Mouse (Mus musculus) erythroblast, adult 5-6 weeks (primary cell): ENCODE measurements around the gene Insl3. TPM values are rescaled to one million over a fixed set of nuclear protein-coding genes. Genes with fewer than 3 reads are reported as not detected.
A peak's percentile ranks its signal among the peaks of the same experiment; 100 is the strongest.

Experiments used
- ATAC-seq: replicated peaks from 2 replicates; pipeline ENCODE4 v1.8.0; 2016; ENCODE audit warnings: moderate number of reproducible peaks, mild to moderate bottlenecking, moderate TSS enrichment, inconsistent platforms; ENCODE audit not compliant: poor library complexity, low FRiP score, severe bottlenecking
- total RNA-seq, 2 experiments: library from RNA; stranded (forward) in 1 of 2; stranded (reverse) in 1 of 2; fragments of 150-400 nt in 1 of 2; fragments of 200-764, 138-1000 nt in 1 of 2; gene quantifications; 2 replicates each; pipeline versions ENCODE4 v1.2.3 to v1.2.4; 2015 to 2017; ENCODE audit warnings: low replicate concordance in 2 of 2

Gene Insl3
- total RNA-seq (2015; ENCODE audit: low replicate concordance) (8.5 TPM in 1 of 2 replicates, not detected in the other), total RNA-seq (2017; ENCODE audit: low replicate concordance) (not detected in 2 replicates)

DNA sequence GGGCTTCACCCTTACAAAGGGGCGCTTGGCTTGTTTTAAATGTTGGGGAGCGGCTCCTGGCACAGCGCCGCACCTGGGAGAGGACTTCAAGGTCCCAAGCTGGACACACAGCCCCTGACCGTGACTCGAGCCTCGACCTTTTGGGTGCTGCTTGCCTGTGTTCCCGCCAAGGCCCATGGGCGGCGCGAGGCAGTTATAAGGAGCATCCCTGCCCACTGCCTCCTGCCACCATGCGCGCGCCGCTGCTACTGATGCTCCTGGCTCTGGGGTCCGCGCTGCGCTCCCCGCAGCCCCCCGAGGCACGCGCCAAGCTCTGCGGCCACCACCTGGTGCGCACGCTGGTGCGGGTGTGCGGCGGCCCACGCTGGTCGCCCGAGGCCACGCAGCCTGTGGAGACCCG is at the start of gene Insl3:
TSS of gene Insl3 (plus strand) at position 187 of the 400 bp plus-strand sequence.
- ATAC-seq = no peak

DNA sequence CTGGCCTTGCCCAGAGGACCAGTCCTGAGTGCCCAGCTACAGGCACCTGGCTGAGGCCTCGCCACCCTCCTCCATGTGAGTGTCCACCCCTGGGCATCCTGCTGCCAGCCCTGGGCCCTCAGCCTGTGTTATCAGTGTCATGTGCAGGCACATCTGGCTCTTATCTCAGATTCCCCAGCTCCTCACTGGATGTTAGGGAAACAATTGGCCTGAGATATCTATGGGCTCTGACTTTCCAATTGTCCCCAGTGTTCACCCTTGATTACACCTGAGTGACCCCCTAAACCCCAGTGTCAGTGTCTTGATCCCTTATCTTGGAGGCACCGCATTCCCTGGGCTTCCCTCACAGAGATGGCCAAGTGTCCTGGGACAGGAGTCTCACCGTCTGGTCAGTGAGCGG is 49.7 kb upstream of the Insl3 start:
- ATAC-seq = no peak

DNA sequence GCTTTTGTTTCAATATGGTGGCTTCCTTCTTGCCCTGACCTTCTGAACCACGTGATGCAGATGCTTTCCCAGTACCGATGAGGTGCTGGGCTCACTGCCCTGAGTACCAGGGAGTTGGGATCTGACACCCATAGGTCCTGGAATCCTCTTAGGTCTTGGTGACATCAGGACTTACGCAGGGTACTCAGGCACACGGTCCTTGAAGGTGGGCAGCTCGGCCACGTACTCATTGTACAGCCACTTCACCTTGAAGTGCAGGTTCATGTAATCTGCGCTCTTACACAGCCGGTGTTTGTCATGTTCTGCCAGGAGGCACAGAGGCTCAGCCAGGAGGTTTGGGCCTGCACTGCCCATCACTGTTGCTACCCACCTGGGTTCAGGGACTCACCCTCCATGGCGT is 43.5 kb upstream of the Insl3 start:
- ATAC-seq = no peak

DNA sequence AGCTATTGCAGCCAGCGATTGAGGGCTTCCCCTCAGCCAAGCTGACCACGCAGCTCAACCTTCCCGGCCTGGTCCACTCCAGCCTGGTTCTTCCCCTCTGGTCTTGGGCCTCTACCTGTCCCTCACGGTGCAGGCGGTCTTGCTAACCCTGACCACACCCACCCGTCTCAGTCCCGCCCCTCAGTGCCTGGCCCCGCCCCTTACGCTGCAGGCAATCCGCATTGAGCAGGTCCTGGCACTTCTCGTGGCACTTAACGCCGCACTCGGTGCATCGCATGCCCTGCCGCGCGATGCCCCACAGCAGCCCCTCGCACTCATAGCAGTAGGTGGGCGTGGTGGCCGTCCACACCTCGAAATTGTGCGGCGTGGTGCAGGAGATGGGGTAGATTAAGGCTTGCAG is 34.4 kb upstream of the Insl3 start:
- ATAC-seq = peak; percentile 33; the same call in 1 of the 2 replicates

DNA sequence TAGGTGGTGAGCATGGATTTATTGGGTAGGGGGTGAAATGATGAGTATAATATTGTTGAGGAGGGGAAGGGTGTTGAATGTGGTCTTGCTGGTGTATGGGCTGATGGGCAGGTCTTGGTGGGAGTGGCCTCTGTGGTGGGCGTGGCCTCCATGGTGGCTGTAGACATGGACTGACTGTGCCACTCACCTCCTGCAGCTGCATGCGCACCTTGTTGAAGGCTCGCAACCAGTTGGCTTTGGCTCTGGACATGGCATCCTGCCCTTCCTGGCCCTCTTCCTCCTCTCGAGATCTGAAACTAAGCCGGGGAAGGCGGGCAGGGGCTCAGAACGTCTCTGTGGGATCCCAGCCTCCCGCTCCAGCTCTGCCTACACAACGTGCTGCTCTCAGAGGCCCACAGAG is 31.2 kb upstream of the Insl3 start:
- 0 out of 2 replicates have a peak, but pooled peaks have one; percentile 31 for ATAC-seq

DNA sequence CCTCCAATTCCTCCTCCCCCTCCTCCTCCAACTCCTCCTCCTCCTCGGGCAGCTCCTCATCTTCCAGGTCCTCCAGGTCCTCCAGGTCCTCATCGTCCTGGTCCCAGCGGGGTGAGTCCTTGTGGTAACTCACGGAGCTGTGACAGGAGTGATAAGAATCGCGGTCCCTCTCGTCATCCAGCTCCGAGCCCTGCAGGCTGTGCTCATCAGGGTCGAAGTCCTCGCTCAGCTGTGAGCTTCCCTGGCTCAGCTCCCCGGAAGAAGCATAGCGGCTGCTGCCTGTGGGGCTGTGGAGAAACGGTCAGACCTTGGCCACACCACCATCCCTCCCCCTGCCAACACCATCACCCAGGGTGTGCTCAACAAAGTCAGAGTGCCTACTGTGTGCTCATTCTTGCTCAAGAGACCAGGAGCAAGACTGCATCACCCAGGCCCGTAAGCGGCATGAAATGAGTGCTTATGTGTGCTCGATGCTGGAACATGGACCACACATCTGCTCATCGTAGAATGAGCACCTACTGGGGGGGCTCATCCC is 30.4 kb upstream of the Insl3 start:
- ATAC-seq = no peak

DNA sequence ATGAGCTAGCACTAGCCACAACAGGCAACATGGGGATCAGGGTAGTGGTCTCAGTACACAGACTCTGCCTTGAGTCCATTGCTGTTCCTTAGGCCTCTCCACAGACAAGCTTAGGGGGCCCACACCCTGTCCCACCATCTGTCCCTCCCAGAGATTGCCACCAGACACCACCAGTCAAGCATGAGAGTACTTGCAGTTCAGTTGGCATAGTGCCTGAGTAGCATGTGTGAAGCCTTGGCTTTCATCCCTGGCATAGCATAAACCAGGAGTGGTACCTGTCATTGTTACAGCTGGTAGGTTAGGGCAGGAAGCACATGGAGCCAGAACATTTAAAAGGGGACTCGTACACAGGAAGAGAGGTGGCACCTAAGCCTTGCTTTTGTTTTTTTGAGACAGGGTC is 29.3 kb upstream of the Insl3 start:
- no peak for ATAC-seq

DNA sequence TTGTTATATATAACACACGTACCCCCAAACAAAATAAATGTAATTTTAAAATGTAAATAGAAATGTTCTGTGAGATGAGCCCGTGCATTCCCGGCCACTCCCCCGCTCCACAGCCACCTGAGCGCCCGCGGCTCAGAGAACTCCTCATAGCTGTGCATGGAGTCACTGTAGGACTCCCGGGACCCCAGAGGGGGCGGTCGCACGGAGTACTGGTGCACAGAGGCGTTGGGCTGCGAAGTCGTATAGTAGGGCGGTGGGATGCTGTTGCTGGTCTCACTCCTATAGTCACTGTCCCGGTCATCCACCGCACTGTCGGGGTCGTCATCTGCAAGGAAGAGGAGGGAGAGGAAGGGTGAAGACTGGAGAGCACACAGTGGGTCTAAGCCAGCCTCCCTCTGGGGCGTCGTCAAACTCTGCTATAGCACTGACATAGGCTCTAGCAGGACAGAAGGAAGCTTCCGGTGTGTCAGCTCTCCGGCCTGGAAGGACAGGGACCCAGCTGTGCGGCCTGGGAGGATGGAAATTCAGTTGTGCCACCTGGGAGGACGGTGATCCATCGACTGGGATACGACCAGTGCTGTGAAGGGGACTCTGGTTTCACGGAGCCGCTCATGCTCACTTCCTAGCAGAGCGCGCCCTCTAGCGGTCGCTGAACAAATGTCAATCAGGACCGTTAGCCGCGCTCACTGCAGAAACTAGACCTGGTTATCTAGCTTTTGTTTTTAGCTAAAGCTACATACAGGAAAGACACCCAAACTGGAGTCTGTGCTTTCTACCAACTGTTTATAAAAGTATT is 28.5 kb upstream of the Insl3 start:
- peak; percentile 70 for ATAC-seq

DNA sequence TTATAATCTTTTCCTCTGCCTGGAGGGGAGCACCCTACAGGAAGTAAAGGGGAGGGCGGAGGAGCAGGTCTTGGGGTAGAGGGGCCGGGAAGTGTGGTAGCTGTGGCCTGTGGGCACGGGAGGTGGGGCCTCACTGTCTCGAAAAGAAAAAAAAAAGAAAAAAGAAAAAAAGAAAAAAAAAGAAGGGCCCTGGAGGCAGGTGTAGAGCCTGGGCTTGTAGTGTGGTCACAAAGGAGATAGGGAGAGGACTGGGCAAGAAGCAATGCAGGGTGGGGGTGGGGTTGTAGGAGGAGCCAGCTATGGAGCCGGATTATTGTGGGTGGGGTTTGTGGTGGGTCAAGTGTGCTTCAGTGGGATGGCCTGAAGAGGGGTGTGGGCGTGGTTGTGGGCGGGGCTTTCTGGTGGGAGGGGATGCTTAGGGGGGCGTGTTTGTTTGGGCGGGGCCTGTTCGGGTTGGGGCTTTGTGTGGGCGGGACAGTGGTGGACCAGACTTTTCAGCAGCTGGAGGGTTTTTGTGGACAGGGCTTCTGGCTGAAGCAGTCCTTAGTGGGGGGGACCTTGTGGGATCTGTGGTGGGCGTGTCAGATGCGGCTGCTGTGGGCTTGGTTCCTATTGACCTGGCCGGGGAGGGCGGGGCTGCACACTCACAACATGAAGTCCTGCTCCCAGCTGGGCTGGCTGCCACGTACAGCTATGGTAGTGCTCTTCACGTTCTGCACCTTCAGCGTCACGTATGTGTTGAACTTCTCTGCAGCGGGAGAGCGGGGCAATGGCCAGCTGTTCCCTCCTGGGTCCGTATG is 23.5 kb upstream of the Insl3 start:
- ATAC-seq = no peak

DNA sequence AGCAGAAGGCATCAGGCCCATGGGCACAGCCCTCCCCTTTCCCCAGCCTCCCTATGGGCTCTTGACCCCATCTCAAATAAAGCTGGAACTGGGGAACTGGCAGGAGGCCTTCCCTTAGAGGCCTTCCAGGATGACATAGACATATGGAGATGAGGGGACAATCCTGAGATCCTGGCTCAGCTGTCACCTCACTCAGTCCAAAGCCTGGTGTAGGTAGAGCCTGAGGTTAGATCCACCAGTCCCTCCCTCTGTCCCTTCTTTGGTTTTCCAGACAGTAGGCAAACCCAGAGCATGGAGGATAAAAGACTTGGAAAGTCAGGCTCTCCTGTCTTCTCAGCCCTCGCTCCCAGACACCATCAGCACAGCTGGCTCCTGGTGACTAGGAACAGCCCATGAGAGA is 22.2 kb upstream of the Insl3 start:
- no peak for ATAC-seq

DNA sequence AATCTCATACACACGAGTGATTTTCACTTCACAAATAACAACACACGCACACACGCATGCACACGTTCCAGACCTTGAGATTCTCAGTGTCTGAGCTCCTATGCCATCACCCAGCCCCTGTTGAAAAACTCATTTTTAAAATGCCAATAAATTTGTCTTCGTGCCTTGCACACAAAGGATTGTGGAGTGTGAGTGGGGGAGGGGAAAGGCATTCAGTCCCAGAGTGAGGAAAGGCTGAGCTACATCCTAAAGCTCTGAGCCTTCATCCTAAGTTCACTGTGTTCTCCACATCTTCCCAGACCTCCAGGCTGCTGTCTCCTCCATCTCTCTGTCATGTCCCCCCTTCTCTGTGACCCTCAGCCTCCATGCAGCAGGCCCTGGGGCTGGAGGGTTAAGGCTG is 21.8 kb upstream of the Insl3 start:
- no peak for ATAC-seq

DNA sequence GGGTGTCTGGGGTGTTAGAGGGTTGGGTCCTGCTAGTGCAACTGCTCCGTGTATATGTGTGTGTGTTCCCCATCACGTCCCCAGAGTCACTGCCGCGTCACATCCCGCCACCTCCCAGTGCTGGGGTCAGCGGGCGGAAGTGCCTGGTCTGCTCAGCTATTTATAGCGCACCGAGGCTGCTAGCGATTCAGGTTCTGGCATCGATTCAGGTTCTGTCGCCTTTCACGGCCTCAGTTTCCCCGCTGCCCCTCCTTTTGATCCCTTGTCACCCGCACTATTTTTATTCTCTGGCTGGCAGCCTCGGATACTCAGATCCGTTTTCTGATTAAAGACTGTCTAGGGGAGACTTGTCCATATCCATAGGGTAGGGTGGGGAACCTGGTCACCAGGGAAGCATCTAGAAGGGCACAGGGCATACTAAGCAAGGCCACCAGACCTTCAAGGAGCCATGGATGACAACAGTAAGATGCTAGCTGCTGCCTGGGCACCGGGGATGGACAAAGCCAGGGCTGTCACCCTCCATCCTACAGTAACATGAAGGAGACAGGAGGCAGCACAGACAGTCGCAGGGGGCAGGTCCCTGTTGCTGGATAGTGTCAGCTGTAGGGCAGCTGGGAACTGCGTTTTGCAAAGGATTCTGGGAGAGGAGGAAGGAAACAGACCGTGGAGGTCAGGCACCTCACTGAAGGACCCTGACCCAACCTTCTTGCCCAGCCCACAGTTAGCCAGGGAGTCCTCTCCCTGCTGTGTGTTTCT is 20.6 kb upstream of the Insl3 start:
- ATAC-seq = no peak

DNA sequence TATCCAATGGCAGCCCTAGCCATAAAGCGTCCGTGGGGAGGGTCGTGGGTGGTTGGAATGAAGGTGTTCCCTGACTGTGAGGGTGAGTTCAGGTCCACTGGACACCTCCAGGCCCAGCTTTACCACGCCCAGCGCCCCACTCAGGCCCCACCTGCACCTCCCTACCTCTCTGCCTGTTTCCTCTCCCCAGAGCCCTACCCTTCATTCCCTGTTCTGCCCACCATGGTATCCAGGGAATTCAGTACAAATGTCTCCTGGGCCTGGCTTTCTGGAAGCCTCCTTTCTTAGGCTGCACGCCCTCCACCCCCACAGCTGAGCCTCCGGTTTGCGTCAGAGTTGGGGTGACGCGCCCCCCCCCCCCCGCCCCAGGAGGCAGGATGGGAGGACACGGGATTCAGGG is 18.8 kb upstream of the Insl3 start:
- ATAC-seq = no peak

DNA sequence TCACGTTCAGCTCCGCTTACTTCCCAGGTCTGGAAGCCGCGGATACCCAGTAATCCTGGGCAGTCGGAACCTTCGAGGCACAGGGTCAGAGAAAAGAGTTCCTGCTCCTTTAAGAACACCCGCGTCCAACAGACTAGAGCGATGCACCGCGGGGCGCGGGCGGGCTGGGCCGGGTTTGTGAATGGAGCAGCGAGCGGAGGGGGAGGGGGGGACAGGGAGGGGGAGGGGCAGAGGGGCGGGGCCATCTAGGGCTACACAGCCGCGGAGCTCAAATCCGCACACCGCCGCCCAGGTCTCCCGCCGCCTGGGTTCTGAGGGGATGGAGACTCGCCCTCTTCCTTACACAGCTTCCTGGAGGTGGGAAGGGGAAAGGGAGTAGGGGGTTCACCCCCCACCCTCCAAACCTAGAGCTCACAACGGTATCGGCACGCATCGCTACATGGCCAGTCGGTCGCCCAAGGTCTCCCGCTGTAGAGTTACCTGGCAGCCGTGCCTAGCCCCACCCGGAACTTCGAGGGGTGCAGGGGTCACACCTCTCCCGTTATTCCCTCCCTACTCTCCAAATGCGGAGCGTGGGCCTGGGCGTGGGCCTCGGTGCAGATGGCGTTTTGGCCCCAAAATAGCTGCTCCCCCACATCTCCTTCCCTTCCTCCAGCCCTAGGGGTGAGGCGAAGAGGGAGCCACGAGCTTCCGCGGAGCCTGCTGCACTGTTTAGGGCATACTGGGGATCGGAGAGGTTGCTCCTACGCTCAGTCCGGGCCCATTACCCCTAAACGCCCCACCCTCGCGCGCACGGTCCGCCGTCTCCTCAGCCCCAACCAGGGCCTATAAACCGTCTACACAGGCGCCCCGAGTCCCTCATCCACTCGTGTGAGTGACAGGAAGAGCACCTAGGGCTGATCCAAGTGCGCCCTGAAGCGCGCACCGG is 18.1 kb upstream of the Insl3 start:
- ATAC-seq = no peak

DNA sequence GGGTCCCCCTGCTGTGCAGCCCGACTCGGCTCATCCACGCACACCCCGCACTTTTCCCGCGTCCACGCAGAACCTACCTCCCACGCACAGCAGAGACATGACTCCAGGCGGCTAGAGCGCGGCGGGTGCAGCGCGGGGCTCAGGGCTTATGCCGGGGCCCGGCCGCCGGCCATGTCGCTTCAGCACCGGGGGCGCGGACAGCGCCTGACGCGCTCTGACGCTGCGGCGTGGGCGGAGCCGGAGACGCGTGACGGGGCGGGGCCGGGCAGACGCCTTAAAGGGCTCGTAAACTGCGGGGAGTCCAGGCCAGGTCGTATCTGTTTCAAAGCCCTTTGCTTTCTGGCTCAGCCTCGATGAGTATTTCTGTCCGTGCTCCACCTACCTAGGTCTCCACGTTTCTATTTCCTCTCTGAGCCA is 17.5 kb upstream of the Insl3 start, which contains the start of gene Unc13a:
TSS of gene Unc13a (minus strand) at position 209 of the 417 bp plus-strand sequence.
- peak; percentile 83 for ATAC-seq

DNA sequence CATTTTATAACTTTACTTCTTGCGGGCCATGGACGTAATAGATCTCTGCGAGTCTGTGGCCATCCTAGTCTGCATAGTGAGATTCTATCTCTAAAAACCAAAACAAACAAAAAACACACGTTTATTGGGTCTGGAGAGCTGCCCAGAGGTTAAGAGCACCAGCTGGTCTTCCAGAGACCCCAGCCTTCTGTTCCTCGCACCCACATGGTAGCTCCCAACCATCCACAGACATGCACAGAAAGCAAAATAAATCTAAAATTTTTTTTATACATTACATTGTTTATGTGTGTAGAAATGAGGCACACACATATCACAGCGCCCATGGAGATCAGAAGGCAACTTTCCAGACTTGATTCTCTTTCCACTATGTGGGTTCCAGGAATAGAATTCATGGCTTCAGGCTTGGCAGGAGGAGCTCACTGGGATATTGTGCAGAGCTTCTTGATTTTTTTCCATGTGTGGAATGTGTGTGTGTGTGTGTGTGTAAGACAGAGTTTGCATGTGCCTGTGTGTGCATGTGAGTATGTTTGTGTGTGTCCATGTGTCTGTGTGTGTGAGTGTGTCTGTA is 16.8 kb upstream of the Insl3 start:
- ATAC-seq = no peak

DNA sequence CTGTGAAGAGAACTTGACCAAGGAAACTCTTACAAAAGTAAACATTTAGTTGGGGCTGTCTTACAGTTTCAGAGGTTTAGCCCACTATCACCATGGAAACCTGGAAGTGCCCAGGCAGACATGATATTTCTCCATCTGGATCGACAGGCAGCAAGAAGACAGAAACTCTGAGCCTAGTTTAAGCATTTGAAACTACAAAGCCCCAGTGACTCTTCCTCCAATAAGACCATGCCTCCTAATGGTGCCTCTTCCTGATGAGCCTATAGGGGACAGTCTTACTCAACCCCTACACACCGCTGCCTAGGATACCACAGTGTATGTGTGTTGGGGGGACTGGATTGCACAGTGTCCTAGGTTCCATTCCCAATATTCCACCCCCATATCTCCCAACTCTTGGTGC is 14.9 kb upstream of the Insl3 start:
- ATAC-seq = no peak

DNA sequence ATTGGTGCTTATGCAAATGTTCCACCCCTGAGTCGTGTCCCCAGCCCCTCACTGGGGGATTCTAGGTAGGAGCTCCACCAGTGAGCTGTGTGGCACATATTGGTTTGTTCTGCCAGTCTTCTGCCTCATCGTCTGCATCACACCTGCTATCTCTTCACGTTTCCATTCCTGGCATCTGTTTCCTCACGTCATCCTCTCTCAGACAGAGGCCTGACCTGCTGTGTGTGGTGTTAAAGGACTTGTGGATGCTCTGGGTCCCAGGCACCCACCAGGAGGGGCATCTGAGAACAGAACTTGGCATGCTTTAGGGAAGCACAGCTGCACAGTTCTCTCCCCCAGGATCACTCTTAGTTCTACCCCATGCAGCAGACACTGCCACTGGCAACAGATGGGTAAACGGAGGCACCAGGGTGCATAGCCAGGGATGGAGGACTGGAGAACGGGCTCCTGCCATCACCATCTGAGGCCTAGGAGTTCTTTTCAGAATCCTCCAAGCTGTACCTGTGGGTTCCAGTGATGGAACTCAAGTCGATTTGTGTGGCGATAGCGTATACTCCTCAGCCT is 13.5 kb upstream of the Insl3 start:
- no peak for ATAC-seq
